Mouse (Mus musculus): ENCODE measurements around the gene Esr1. TPM values are rescaled to one million over a fixed set of nuclear protein-coding genes. Genes with fewer than 3 reads are reported as not detected.
"Not testable (repeated sequence)": the region's sequence is repeated elsewhere in the genome, so short reads cannot be mapped to it uniquely, and the experiment has no call there.

The Esr1 gene
- polyA plus RNA-seq, 1 experiment from 2014 or later, result 0.08 TPM

GRCm38 (mm10) chr10:4600796-4601474, 10.5 kb upstream of the Esr1 start:
- Histone ChIP-seq H3K27me3 (ENCODE audit: insufficient read depth, poor library complexity, severe bottlenecking) (no peaks in the 10 kb centered on the region), H3K27ac (no peak overlapping the region), H3K36me3 (no peaks in the 10 kb centered on the region), H3K4me3 (no peak overlapping the region), H3K9me3 (0 out of 2 replicates have a peak, but pooled peaks cover 2% of the 10 kb centered on the region), H3K4me1 (replicated peaks) (no peaks in the 10 kb centered on the region)
- WGBS, result 64% methylated on average over 2 of the region's 2 CpGs
- DNase-seq (ENCODE audit: low spot score), result no peak

DNA sequence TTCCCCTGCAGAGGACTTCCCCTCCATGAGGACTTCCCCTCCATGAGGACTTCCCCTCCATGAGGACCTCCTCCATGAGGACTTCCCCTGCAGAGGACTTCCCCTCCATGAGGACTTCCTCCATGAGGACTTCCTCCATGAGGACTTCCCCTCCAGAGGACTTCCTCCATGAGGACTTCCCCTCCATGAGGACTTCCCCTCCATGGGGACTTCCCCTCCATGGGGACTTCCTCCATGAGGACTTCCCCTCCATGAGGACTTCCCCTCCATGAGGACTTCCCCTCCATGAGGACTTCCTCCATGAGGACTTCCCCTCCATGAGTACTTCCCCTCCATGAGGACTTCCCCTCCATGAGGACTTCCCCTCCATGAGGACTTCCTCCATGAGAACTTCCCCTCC, 9.8 kb upstream of the Esr1 start:
- not testable (repeated sequence) for H3K4me1 ChIP-seq (replicated peaks); H3K9me3 ChIP-seq; H3K27ac ChIP-seq; H3K27me3 ChIP-seq (ENCODE audit: insufficient read depth, poor library complexity, severe bottlenecking); H3K36me3 ChIP-seq; DNase-seq (ENCODE audit: low spot score); H3K4me3 ChIP-seq

- H3K27me3 ChIP-seq (ENCODE audit: insufficient read depth, poor library complexity, severe bottlenecking), result no peaks in the 10 kb centered on the region
- DNase-seq (ENCODE audit: low spot score), result no peak
- H3K27ac ChIP-seq, result no peak overlapping the region
- H3K4me3 ChIP-seq, result no peak overlapping the region
- 76% methylated on average over 4 of the region's 4 CpGs for WGBS
- H3K4me1 ChIP-seq (replicated peaks), result no peaks in the 10 kb centered on the region
- H3K9me3 ChIP-seq, result 0 out of 2 replicates have a peak, but pooled peaks cover 7% of the 10 kb centered on the region
- H3K36me3 ChIP-seq, result no peaks in the 10 kb centered on the region
Measured at GRCm38 (mm10) chr10:4602466-4602865, 8.9 kb upstream of the Esr1 start.

DNA sequence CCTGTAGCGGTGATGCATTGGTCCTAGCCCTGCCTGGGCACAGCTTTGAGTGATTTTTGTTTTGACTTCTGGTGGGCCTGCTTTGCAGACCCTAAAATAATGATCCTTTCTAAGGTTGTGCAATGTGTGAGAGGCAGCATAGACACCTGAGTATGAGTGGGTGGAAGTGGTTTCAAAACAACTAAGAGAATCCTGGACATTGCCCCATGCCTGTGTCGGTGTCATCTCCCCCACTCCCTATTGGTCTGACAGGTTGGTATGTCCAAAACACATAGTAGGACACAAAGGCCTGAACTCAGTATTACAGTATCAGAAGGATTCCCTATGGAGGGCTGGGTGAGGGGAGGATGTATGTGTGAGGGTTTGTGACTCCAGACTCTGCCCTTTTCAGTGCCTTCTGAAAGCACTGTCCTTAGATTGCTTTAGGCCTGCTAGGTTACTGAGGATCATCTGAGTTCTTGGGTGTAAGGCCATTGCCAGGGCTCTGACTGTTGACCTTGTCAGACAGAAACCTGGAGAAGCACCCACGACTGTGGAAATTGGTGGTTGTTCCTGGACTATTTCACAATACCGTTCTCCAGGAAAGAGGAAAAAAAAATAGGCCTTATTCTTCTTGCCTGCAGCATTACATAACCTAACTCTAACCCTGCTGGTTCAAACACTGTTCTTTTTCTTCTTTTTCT, 6.7 kb upstream of the Esr1 start:
- Histone ChIP-seq H3K36me3 (no peaks in the 10 kb centered on the region), H3K4me1 (replicated peaks) (no peaks in the 10 kb centered on the region), H3K27ac (no peak overlapping the region), H3K27me3 (ENCODE audit: insufficient read depth, poor library complexity, severe bottlenecking) (no peaks in the 10 kb centered on the region), H3K4me3 (no peak overlapping the region), H3K9me3 (0 out of 2 replicates have a peak, but pooled peaks cover 7% of the 10 kb centered on the region)
- no peak for DNase-seq (ENCODE audit: low spot score)
- WGBS, result 86% methylated on average over 4 of the region's 4 CpGs

DNA sequence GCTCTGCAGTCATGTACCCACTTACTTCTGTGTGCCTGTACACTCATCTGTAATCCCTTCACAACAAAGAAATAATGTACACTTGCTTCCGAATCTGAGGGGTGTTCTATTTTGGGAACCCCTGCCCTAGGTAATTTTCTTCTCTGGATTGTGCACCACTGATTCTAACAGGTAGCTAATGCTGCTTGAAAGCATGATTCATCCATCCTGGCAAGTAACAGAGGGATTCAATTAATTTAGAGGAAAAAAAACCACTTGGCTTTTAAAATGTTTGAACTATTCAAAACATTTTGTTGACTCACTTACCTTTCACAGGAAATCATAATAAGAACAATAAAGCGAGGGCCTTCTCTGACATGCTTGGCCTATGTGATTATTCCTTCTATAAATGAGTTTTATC, 1.2 kb upstream of the Esr1 start:
- Histone ChIP-seq H3K4me1 (replicated peaks) (no peaks in the 10 kb centered on the region), H3K27me3 (ENCODE audit: insufficient read depth, poor library complexity, severe bottlenecking) (no peaks in the 10 kb centered on the region), H3K27ac (no peak overlapping the region), H3K36me3 (no peaks in the 10 kb centered on the region), H3K9me3 (0 out of 2 replicates have a peak, but pooled peaks cover 5% of the 10 kb centered on the region), H3K4me3 (no peak overlapping the region)
- no peak for DNase-seq (ENCODE audit: low spot score)
- 84% methylated on average over 2 of the region's 2 CpGs for WGBS

GRCm38 (mm10) chr10:4612313-4613036, 1.1 kb downstream of the Esr1 start:
- WGBS, result 84% methylated on average over 22 of the region's 22 CpGs
- DNase-seq (ENCODE audit: low spot score), result no peak
- H3K4me1 ChIP-seq (replicated peaks), result no peaks in the 10 kb centered on the region
- H3K27me3 ChIP-seq (ENCODE audit: insufficient read depth, poor library complexity, severe bottlenecking), result no peaks in the 10 kb centered on the region
- no peak overlapping the region for H3K4me3 ChIP-seq
- H3K36me3 ChIP-seq, result no peaks in the 10 kb centered on the region
- no peak overlapping the region for H3K27ac ChIP-seq
- H3K9me3 ChIP-seq, result no peaks in the 10 kb centered on the region

- Histone ChIP-seq H3K27me3 (ENCODE audit: insufficient read depth, poor library complexity, severe bottlenecking) (no peaks in the 10 kb centered on the region), H3K4me3 (no peak overlapping the region), H3K4me1 (replicated peaks) (no peaks in the 10 kb centered on the region), H3K27ac (no peak overlapping the region), H3K9me3 (no peaks in the 10 kb centered on the region), H3K36me3 (no peaks in the 10 kb centered on the region)
- DNase-seq (ENCODE audit: low spot score), result no peak
- WGBS, result 86% methylated on average over 2 of the region's 2 CpGs
Measured at GRCm38 (mm10) chr10:4618026-4618425, 6.6 kb downstream of the Esr1 start.

GRCm38 (mm10) chr10:4618686-4619085, 7.3 kb downstream of the Esr1 start:
- H3K4me3 ChIP-seq, result no peak overlapping the region
- no peaks in the 10 kb centered on the region for H3K36me3 ChIP-seq
- H3K27me3 ChIP-seq (ENCODE audit: insufficient read depth, poor library complexity, severe bottlenecking), result no peaks in the 10 kb centered on the region
- no peak for DNase-seq (ENCODE audit: low spot score)
- no peaks in the 10 kb centered on the region for H3K4me1 ChIP-seq (replicated peaks)
- no peak overlapping the region for H3K27ac ChIP-seq
- H3K9me3 ChIP-seq, result no peaks in the 10 kb centered on the region
- 90% methylated on average over 5 of the region's 5 CpGs for WGBS

DNA sequence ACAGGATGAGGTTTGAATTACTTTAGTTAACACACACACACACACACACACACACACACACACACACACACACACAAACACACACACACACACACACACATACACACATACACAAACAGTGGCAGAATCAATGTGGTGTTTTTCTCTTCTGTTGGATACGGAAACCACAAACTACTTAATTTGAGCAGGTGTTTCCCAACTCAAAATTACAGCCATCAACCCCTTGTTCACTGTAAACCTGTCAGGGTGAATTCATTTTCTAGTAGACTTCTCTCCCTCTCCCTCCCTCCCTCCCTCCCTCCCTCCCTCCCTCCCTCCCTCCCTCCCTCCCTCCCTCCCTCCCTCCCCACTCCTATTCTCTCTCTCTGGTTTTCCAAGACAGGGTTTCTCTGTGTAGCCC, 8.0 kb downstream of the Esr1 start:
- not testable (repeated sequence) for H3K27ac ChIP-seq; H3K4me1 ChIP-seq (replicated peaks); H3K4me3 ChIP-seq; DNase-seq (ENCODE audit: low spot score); H3K27me3 ChIP-seq (ENCODE audit: insufficient read depth, poor library complexity, severe bottlenecking); H3K9me3 ChIP-seq; H3K36me3 ChIP-seq
- WGBS, result 89% methylated on average over 1 of the region's 1 CpGs

- no peak for DNase-seq (ENCODE audit: low spot score)
- no peak overlapping the region for H3K4me3 ChIP-seq
- no peaks in the 10 kb centered on the region for H3K36me3 ChIP-seq
- no peaks in the 10 kb centered on the region for H3K9me3 ChIP-seq
- no peak overlapping the region for H3K27ac ChIP-seq
- 87% methylated on average over 24 of the region's 24 CpGs for WGBS
- H3K27me3 ChIP-seq (ENCODE audit: insufficient read depth, poor library complexity, severe bottlenecking), result no peaks in the 10 kb centered on the region
- H3K4me1 ChIP-seq (replicated peaks), result no peaks in the 10 kb centered on the region
Measured at GRCm38 (mm10) chr10:4620596-4621504, 9.5 kb downstream of the Esr1 start.

GRCm38 (mm10) chr10:4621505-4621815, 10.1 kb downstream of the Esr1 start:
- H3K27me3 ChIP-seq (ENCODE audit: insufficient read depth, poor library complexity, severe bottlenecking), result no peaks in the 10 kb centered on the region
- no peaks in the 10 kb centered on the region for H3K36me3 ChIP-seq
- H3K4me3 ChIP-seq, result no peak overlapping the region
- H3K4me1 ChIP-seq (replicated peaks), result no peaks in the 10 kb centered on the region
- no peak overlapping the region for H3K27ac ChIP-seq
- 94% methylated on average over 5 of the region's 5 CpGs for WGBS
- no peak for DNase-seq (ENCODE audit: low spot score)
- H3K9me3 ChIP-seq, result no peaks in the 10 kb centered on the region

DNA sequence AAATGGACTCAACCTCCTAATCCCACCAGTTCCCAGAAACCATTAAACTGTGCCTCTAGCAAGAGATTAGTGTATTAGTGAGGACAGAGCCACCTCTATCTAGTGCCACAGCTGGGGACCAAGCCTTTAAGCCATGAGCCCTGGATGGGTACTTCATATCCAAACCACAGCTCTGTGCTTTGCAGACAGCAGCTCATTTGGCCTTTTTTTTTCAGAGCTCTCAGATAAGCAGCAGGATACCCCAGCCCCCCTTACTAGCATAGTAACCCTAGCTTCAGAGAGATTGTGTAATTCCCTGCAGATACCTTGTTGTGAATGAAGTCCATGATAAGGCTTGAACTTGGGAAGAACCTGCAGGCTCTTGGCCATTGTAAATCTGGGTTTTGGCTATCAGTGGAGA, 11.9 kb downstream of the Esr1 start:
- Histone ChIP-seq H3K36me3 (no peaks in the 10 kb centered on the region), H3K4me3 (no peak overlapping the region), H3K4me1 (replicated peaks) (no peaks in the 10 kb centered on the region), H3K27me3 (ENCODE audit: insufficient read depth, poor library complexity, severe bottlenecking) (no peaks in the 10 kb centered on the region), H3K9me3 (no peaks in the 10 kb centered on the region), H3K27ac (no peak overlapping the region)
- DNase-seq (ENCODE audit: low spot score), result no peak

All from hindbrain, embryonic 10.5 days (tissue).